Mouse (Mus musculus): Measurements from ENCODE around the gene Gm48552. TPM values are rescaled to one million over a fixed set of nuclear protein-coding genes. Genes with fewer than 3 reads are reported as not detected.

Gene Gm48552
- polyA plus RNA-seq, 1 experiment from 2014 or later = 1.7 TPM

DNA sequence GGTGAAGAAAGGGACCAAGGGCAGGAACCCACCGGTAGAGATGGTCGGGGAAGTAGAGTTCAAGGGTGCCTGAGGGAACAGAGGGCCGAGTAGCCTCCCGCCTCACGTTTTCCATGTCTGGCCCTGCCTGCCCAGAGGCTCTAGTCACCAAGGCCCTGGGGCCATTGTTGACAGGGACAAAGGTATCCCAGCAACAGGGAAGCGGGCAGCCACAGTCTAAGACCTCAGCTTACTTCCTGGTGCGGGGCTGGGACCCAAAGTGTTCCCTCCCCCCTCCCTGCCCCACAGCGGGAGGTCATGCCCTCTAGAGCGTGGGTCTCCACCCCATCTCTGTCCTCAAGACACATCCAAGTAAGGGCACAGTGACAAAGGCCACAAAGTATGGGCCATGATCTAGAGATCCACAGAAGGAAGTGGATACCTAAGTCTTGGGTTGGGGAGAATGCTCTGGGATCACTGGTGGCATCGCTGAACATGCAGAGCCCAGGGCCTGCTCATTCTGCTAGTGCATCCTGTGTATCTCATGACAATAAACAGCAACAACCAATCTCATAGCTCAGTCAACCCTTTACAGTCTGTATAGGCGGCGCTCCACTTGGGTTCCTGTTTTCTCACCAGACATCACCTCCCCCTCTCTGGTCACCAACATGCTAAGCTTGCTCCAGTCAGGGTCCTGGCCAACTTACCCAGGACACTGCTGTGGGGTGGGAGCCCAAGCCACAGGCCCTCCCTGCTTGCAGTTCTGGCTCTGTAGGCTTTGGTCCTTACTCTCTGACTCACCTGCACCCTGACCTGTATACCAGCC lies 22.9 kb upstream of the Gm48552 start, which contains the start of gene 4930404N11Rik:
TSS of gene 4930404N11Rik (minus strand) at position 145 of the 805 bp plus-strand sequence.
- Histone ChIP-seq H3K27ac (peak within 1 kb of the TSS; percentile 78), H3K27me3 (ENCODE audit: insufficient read depth, poor library complexity, severe bottlenecking) (peaks cover 35% of the 10 kb centered on the region), H3K4me1 (peaks cover 76% of the 10 kb centered on the region), H3K36me3 (peaks cover 62% of the 10 kb centered on the region), H3K9me3 (no peaks in the 10 kb centered on the region), H3K4me3 (peak within 1 kb of the TSS; percentile 64)
- DNase-seq (ENCODE audit: low spot score) = no peak
- WGBS = 31% methylated on average over 12 of the region's 12 CpGs

- Histone ChIP-seq H3K27me3 (ENCODE audit: insufficient read depth, poor library complexity, severe bottlenecking) (peaks cover 35% of the 10 kb centered on the region), H3K27ac (0 out of 2 replicates have a peak overlapping the region, but pooled peaks have one; percentile 62), H3K4me3 (no peak overlapping the region), H3K4me1 (peaks cover 68% of the 10 kb centered on the region), H3K36me3 (peaks cover 69% of the 10 kb centered on the region), H3K9me3 (no peaks in the 10 kb centered on the region)
- no peak for DNase-seq (ENCODE audit: low spot score)
- 80% methylated on average over 6 of the region's 6 CpGs for WGBS
These were observed 22.2 kb upstream of the Gm48552 start for GRCm38 (mm10) chr10:81366477-81367206.

- H3K27me3 ChIP-seq (ENCODE audit: insufficient read depth, poor library complexity, severe bottlenecking) = peaks cover 31% of the 10 kb centered on the region
- no peak overlapping the region for H3K4me3 ChIP-seq
- H3K9me3 ChIP-seq = no peaks in the 10 kb centered on the region
- WGBS = 96% methylated on average over 6 of the region's 6 CpGs
- H3K27ac ChIP-seq = no peak overlapping the region
- no peak for DNase-seq (ENCODE audit: low spot score)
- peaks cover 63% of the 10 kb centered on the region for H3K4me1 ChIP-seq
- peaks cover 69% of the 10 kb centered on the region for H3K36me3 ChIP-seq
These were observed 21.7 kb upstream of the Gm48552 start for GRCm38 (mm10) chr10:81367207-81367495.

DNA sequence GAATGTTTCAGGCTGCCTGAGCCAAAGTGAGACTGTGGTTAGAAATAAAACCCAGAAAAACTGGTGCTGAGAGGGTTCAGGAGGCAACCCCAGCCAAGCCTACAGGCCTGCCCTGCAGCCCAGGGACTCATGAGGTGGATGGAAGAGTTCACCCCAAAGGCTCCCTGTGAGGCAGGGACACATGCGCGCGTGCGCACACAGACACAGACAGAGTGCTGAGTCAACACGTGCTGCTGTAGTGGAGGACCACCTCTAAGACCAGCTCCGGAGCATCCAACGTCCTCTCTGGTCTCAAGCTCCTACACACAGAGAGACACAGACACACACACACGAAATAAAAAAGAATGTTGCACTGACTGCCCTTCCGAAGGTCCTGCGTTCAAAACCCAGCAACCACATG lies 13.5 kb upstream of the Gm48552 start:
- no peaks in the 10 kb centered on the region for H3K9me3 ChIP-seq
- peaks cover 55% of the 10 kb centered on the region for H3K36me3 ChIP-seq
- no peak overlapping the region for H3K4me3 ChIP-seq
- no peaks in the 10 kb centered on the region for H3K27me3 ChIP-seq (ENCODE audit: insufficient read depth, poor library complexity, severe bottlenecking)
- peaks cover 35% of the 10 kb centered on the region for H3K4me1 ChIP-seq
- 95% methylated on average over 10 of the region's 10 CpGs for WGBS
- no peak overlapping the region for H3K27ac ChIP-seq
- DNase-seq (ENCODE audit: low spot score) = no peak

DNA sequence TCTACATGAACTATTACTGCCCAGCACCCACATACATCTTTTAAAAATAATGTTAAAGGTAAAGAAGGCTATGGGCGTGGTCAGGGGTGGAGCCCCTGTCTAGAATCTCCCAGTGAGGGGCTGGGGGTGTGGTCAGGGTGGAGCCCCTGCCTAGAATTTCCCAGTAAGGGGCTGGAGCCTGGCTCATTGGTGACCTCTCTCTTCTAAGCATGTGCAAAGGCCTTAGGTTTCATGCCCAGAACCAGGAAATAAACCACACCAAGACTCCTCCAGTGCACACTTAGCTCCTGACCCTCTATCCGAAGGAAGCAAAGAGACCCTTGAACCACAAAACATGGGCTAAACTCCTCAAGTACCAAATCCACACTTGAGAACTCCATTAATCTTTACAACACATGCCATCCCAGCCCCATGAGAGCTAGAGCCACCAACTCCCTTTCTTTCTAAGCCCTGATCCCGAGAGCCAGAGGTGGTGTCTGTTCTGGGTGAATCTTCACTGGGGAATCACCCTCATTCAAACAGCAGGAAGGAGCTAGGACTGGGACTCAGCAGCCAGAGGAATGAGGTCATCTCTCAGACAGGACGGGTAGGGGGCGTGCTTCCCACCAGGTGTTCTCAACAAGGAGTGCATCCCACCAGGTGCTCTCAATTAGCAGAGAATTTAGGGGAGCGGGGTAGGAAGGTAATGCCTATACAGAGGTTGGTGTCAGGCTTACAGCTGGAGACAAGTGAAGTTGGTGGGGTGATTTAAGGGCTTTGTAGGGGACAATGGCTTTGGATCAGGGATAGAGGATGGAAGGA lies 12.0 kb upstream of the Gm48552 start:
- H3K36me3 ChIP-seq = peaks cover 40% of the 10 kb centered on the region
- peak overlapping the region; percentile 98 for H3K27ac ChIP-seq
- H3K27me3 ChIP-seq (ENCODE audit: insufficient read depth, poor library complexity, severe bottlenecking) = no peaks in the 10 kb centered on the region
- H3K4me3 ChIP-seq = peak overlapping the region; percentile 94
- no peaks in the 10 kb centered on the region for H3K9me3 ChIP-seq
- WGBS = 35% methylated on average over 6 of the region's 6 CpGs
- H3K4me1 ChIP-seq = peaks cover 40% of the 10 kb centered on the region
- no peak for DNase-seq (ENCODE audit: low spot score)

- Histone ChIP-seq H3K27ac (peak overlapping the region; percentile 98), H3K4me3 (peak overlapping the region; percentile 94), H3K36me3 (peaks cover 35% of the 10 kb centered on the region), H3K27me3 (ENCODE audit: insufficient read depth, poor library complexity, severe bottlenecking) (no peaks in the 10 kb centered on the region), H3K9me3 (no peaks in the 10 kb centered on the region), H3K4me1 (peaks cover 44% of the 10 kb centered on the region)
- WGBS = 57% methylated on average over 2 of the region's 2 CpGs
- no peak for DNase-seq (ENCODE audit: low spot score)
These were observed 11.5 kb upstream of the Gm48552 start for GRCm38 (mm10) chr10:81377362-81377664.

GRCm38 (mm10) chr10:81377793-81378552 lies 10.8 kb upstream of the Gm48552 start, which contains the start of gene Fzr1:
Gene Fzr1, minus strand, starts transcription at chr10:81378516.
- peaks cover 40% of the 10 kb centered on the region for H3K4me1 ChIP-seq
- no peaks in the 10 kb centered on the region for H3K9me3 ChIP-seq
- no peaks in the 10 kb centered on the region for H3K27me3 ChIP-seq (ENCODE audit: insufficient read depth, poor library complexity, severe bottlenecking)
- WGBS = 1% methylated on average over 59 of the region's 59 CpGs
- H3K36me3 ChIP-seq = peaks cover 29% of the 10 kb centered on the region
- H3K27ac ChIP-seq = peak within 1 kb of the TSS; percentile 98
- peak within 1 kb of the TSS; percentile 94 for H3K4me3 ChIP-seq
- no peak for DNase-seq (ENCODE audit: low spot score)

GRCm38 (mm10) chr10:81378553-81379182 lies 10.1 kb upstream of the Gm48552 start:
- peak overlapping the region; percentile 98 for H3K27ac ChIP-seq
- H3K4me1 ChIP-seq = peaks cover 34% of the 10 kb centered on the region
- H3K27me3 ChIP-seq (ENCODE audit: insufficient read depth, poor library complexity, severe bottlenecking) = no peaks in the 10 kb centered on the region
- H3K9me3 ChIP-seq = no peaks in the 10 kb centered on the region
- H3K36me3 ChIP-seq = peaks cover 22% of the 10 kb centered on the region
- H3K4me3 ChIP-seq = peak overlapping the region; percentile 94
- WGBS = under 1% methylated on average over 46 of the region's 46 CpGs
- peak; percentile 100 for DNase-seq (ENCODE audit: low spot score)

DNA sequence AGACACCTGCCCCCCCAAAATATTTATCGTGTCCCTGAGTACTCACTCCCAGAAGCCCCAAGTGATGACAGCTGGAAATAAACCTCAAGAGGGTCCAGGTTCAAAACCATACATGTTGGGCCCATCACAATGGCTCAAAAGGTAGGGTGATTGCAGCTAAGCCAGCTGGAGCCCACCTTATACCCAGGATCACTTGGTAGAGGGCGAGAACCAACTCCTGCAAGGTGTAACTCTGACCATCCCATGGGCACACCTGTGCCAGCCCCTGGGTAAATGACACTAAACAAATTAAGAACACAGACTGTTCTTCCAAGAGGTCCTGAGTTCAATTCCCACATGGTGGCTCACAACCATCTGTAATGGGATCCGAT lies 9.6 kb upstream of the Gm48552 start:
- no peak for DNase-seq (ENCODE audit: low spot score)
- peak overlapping the region; percentile 98 for H3K27ac ChIP-seq
- H3K4me3 ChIP-seq = peak overlapping the region; percentile 94
- peaks cover 33% of the 10 kb centered on the region for H3K4me1 ChIP-seq
- H3K27me3 ChIP-seq (ENCODE audit: insufficient read depth, poor library complexity, severe bottlenecking) = no peaks in the 10 kb centered on the region
- peaks cover 17% of the 10 kb centered on the region for H3K36me3 ChIP-seq
- H3K9me3 ChIP-seq = no peaks in the 10 kb centered on the region
- WGBS = 58% methylated on average over 3 of the region's 3 CpGs

DNA sequence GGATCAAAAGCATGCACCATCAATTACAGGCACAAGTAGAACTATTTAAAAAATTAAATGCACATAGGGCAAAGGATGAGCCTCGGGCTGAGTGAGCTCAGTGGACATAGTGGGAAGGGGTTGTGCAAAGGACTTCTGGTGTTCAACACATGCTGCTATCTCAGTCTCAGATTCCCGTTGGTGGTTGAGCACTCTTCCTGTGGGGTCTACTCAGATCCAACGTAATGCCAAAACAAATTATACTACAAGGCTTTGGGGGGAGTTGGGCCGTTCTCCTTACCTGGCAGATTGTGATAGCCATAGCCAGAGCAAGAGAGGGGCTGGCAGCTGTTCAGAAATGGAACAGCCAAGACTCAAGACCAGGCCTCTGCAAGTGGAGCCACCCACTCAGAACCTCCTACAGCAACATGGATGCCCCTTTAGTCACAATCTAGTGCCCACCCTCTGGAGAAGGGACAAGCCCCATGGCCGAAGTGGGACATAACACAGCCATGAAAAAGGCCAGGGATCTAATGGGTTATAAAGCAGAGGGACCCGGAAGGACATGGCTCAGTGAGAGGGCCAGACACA lies 8.9 kb upstream of the Gm48552 start:
- Histone ChIP-seq H3K9me3 (no peaks in the 10 kb centered on the region), H3K36me3 (peaks cover 13% of the 10 kb centered on the region), H3K4me3 (no peak overlapping the region), H3K4me1 (peaks cover 34% of the 10 kb centered on the region), H3K27ac (peak overlapping the region; percentile 22; the same call in 1 of the 2 replicates), H3K27me3 (ENCODE audit: insufficient read depth, poor library complexity, severe bottlenecking) (no peaks in the 10 kb centered on the region)
- WGBS = 94% methylated on average over 6 of the region's 6 CpGs
- DNase-seq (ENCODE audit: low spot score) = no peak

GRCm38 (mm10) chr10:81382039-81382438 lies 6.8 kb upstream of the Gm48552 start:
- Histone ChIP-seq H3K4me1 (peaks cover 38% of the 10 kb centered on the region), H3K9me3 (no peaks in the 10 kb centered on the region), H3K4me3 (no peak overlapping the region), H3K27me3 (ENCODE audit: insufficient read depth, poor library complexity, severe bottlenecking) (no peaks in the 10 kb centered on the region), H3K36me3 (peaks cover 15% of the 10 kb centered on the region), H3K27ac (peak overlapping the region; percentile 65; the same call in 1 of the 2 replicates)
- no peak for DNase-seq (ENCODE audit: low spot score)
- WGBS = 55% methylated on average over 5 of the region's 5 CpGs
